Mouse (Mus musculus) skeletal muscle tissue, adult 2 months (tissue): ENCODE measurements at regions not wholly inside any gene's neighbourhood (a gene's known extent, or its start where the extent isn't known, plus 50 kb on each side); places are given as distances from the start of the nearest gene placed in this dataset.

Experiments
- DNase-seq: peaks from one replicate; pipeline ENCODE4 v3.0.0-alpha.2; 2012; ENCODE audit warnings: low read depth, low spot score

DNA sequence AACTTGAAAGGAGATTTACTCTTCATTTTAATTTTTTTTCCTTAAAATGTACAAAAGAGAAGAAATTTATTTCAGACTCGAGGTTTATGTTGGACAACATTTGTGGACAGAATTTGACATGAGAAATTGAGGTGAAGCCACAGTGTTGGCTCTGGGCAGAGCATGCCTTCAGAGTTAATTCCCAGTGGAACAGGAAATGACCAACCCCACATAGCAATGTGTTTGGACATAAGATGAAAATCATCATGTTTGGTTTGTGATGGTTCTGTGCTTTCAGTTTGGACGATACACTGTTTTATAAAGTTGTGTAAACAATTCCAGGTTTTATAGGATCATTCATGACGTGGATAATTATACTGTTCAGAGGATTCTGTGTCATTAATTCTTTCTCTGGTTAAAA lies 271.9 kb upstream of the Mettl25 start:
- DNase-seq: no peak

GRCm38 (mm10) chr10:106114743-106115486 lies 273.7 kb upstream of the Mettl25 start:
- no peak for DNase-seq

- no peak for DNase-seq
Measured at GRCm38 (mm10) chr10:106121826-106122225, 280.6 kb upstream of the Mettl25 start.

DNA sequence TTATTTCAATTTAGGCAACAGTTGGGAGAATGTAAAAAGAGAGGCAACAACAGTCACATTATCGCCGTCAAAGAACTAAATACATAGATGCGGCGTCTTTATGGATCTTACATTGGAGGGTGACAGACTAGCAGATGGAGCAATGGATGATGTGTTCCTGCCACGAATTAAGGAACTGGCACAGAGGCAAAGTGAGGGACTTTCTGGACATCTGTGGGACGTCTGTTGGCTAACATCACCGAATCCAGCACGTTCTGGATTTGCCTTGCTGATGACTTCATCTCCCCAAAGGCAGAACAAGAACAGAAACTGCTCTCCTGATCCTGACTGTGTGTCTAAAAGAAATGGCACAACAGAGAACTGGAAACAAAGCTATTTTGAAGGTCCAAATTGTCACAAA lies 281.8 kb upstream of the Mettl25 start:
- peak; percentile 32 for DNase-seq

- DNase-seq: no peak
Measured at GRCm38 (mm10) chr10:106172131-106172530, 298.0 kb upstream of the Ppfia2 start.

DNA sequence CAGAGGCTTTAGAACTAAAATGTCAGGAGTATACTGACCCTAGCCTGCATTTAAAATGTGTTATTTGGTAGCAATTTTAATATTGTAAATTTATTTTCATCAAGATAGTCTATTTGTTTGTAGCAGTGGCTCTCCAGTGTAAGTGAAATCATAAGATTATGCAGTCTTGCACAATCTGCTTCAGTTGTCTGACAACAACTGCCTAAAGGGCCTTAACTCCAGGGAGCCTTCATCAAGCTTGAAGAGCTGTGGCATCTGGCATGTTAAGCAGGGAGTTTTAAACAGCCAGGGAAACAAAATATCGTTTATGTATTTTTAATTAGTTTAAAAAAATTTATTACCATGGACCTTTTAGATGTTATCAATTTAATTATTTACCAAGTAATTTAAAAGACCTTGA lies 295.7 kb upstream of the Ppfia2 start:
- DNase-seq: no peak

DNA sequence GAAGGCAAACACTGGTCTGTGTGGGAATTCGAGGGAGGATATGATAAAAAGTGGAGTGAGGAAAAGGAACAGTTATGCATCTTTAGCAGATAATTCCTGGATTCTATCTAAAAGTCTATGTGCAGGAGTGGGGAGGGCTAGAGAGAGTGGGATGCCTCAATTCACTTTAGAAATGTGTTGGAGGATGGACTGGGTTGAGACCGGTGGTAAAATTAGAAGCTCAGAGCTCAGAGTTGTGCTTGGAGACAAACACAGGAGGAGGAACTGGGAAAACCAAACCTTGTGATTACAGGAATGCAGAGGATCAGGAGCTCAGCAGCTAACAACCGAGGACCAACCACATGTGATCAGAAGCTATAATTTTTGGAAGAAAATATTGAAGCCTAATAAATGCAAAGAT lies 290.5 kb upstream of the Ppfia2 start:
- no peak for DNase-seq

DNA sequence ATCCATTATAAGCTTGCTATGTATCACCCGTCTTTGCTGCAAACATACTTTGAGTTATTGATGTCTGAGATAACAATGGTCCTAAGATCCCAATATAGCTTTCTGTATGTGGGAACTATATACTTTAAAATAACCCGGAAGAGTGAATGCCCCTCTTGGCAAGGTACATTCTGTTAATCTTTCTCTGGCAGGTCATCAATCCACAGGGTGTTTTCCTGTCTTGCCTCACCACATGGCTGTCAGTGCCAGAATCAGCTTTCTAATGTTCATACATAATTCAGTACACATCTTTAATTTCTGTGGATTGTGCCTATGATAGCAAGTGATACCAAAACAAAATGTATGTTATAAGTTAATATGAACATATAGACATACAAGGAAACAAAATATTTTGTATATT lies 267.6 kb upstream of the Ppfia2 start:
- no peak for DNase-seq

DNA sequence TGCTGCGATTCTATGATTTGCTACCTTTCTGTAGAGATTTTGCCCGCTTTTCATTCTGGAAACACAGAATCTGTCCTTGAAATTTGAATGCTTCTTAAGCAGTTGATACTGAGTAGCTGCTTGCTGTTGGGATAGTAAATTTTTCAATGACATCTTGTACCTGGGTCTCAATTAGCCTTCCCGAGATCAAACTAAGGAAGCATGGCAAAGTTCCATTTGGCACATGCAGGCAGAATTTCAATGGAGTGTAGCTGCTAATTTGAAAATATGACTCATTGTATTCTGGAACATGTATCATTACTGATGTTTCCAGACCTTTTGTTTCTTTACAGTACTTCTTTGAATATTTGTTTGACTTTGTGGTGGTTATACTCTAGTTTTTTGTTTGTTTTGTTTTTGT lies 245.9 kb upstream of the Ppfia2 start:
- DNase-seq: no peak

DNA sequence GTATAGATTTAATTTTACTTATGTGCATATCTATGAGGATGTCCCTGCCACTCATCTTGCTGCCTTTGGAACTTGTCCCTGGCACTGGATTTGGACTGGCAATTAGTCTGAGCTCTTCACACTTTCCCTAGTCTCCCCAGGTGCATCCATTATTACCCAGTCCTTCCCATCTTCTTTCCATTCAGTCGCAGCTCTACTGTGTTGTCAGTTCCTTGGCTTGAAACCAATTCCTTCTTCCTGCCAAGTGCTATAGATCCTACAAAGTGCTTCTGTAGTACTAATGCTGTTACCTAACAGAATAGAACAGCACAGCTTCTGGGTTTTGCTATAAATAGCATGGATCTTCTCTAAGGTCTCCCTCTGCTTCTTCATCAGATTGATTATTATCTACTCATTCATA lies 228.0 kb upstream of the Ppfia2 start:
- DNase-seq: no peak

GRCm38 (mm10) chr10:106254106-106254505 lies 216.0 kb upstream of the Ppfia2 start:
- no peak for DNase-seq

DNA sequence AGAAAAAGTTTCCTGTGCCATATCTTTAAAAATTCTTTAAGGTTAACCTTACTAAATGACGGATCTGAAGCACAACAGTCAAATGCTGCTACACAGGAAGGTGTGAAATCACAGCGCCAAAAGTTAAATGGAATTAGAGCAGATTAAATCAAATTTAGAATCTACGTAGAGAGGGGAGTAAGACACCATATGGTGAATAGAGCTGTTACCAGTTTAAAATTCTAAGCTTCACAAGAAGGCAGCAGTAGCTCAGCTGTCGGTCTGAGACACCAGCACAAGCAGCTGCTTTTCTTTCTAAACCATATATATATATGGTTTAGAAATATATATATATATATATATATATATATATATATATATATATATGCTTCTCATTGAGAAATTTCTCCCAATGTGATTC lies 210.3 kb upstream of the Ppfia2 start:
- no peak for DNase-seq

GRCm38 (mm10) chr10:106273335-106273734 lies 196.8 kb upstream of the Ppfia2 start:
- no peak for DNase-seq

DNA sequence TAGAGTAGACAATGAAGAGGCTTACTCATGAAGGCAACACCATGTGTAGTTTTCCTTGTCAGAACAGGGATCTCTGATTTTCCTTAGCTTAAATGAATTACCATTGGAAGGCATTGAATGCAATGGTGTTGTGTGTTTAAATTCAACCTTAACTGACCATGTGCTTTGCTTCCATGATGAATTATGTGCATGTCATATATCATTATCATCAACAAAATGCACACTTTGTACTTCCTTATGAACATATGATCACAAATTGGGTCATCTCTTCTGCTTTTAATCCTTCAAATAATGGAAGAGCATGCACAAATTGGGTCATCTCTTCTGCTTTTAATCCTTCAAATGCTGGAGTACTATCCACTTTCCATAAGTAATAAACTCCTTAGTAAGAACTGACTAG lies 180.2 kb upstream of the Ppfia2 start:
- DNase-seq: no peak

DNA sequence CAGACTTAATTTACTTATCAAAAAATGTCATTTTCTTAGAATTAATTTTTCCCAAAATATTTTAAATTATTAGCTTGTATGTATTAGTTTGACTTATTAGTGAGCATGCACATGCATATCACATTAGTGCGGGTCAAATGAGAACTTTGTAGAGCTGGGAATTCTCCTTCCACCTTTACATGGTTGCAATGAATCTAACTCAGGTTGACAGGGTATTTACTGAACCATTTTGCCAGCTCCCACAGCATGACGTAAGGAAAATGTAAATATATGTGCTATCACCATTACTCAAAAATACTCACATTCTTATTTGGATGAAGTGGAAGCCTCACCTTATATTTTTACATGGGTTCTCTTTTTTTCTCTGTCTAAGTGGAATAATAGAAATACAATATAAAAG lies 179.4 kb upstream of the Ppfia2 start:
- no peak for DNase-seq

GRCm38 (mm10) chr10:106295501-106295900 lies 174.6 kb upstream of the Ppfia2 start:
- DNase-seq: no peak

DNA sequence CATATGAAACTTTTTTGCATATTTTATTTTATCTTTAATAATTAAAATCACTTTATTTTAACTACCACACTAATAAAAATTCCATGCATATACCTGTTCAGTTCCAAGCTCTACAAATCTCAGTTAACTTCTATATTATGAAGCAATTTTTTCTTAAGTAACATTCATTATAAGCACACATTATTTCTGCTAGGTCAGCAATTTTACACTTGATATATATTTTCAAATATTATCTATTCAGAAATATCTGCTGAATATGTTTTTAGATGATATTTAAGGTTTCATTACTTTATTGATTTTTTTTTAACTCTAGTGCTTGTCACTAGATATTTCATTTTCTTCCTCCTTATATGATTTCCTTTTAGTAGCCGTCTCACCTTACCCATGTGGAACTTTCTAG lies 135.0 kb upstream of the Ppfia2 start:
- DNase-seq: no peak

GRCm38 (mm10) chr10:106351663-106352062 lies 118.5 kb upstream of the Ppfia2 start:
- no peak for DNase-seq

DNA sequence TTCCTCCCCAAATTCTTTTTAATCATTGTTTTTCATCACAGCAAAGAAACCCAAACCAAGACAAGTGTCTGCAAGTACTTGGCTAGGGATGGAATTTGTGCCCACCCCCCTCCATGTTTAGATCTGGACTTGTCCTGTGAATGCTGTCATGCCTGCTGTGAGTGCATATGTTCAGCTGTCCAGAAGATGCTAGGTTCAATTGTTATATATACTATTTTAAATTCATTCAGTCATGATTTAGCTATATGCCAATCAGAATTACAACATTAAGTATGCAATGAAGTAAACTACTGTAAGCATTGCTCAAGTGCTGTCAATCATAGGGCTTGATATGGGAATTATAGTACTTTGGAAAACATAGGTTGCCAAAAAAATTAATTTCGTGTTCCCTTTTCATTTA lies 94.5 kb upstream of the Ppfia2 start:
- no peak for DNase-seq

DNA sequence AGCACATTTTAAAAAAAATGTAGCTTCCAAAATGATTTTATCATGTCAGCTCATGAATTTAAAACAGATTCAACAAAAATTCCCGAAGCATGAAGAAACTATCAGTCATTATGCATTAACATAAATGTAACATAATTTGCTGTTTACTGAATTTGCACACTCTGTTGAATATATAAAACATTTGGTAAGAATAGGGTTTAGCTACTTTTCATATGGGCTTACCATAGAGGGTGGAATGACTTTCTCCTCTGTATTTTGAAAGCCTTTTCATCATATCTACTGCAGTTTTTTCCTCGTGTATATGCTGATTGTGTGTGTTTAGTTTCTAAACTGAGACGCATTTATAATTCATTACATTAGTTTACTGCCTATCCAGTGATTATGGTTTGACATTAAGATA lies 94.0 kb upstream of the Ppfia2 start:
- DNase-seq: no peak

DNA sequence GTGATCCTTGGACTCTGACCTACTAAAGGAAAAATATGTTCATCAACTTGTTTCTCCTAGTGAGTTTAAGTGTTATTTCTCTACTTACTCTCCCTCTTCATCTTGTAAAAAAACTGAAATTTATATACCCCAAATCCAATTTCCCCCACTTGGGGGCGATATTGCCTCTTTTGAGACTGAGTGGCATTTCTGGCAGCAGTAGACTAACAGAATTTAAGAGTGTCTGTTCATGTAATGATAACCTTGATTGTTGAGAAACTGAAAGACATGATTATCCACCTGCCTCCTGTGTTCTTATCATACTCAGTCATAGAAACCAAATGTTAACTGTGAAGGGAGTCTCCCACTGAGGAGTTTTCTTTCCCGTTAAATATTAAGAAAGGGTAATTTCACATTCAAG lies 89.5 kb upstream of the Ppfia2 start:
- no peak for DNase-seq

DNA sequence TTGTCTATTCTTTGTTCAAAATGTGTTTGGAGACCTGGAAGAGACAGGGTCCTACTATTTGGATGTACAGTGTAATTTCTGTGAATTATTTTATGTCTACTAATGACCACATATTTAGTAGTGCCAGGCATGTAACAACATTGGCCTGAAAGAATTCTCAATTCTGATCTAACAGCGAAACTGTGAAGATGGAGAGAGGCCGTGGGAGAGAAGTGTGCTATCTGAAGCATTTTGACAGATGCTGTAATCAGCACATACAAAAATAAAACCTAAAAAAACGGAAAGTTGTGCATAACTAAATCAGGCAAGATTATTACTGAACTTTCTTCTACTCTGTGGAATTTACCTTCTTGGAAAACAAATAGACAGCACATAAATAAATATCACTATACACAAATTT lies 61.4 kb upstream of the Ppfia2 start:
- no peak for DNase-seq

GRCm38 (mm10) chr10:106413181-106413580 lies 57.0 kb upstream of the Ppfia2 start:
- no peak for DNase-seq

DNA sequence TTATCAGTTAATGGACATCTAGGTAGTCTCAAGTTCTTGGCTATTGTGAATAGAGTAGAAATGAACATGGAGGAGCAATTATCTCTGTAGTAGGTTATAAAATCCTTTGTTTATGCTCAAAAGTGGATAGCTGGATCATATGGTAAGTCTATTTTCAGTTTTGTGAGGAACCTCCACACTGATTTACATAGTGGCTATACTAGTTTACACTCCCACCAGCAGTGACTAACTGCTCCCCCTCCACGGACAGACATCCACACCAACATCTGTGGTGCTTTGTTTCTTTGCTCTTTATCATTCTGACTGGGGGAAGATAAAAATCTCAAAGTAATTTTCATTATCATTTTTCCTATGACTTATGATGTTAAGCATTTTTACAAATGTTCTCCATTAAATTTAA lies 55.1 kb upstream of the Ppfia2 start:
- no peak for DNase-seq
